Mouse (Mus musculus) bone marrow macrophage, adult 2 months (primary cell): ENCODE data around the gene Gsta4. TPM values are rescaled to one million over a fixed set of nuclear protein-coding genes. Genes with fewer than 3 reads are reported as not detected.
A peak's percentile ranks its signal among the peaks of the same experiment; 100 is the strongest.

Experiments used
- H3K27ac ChIP-seq: 2 replicates; pipeline ENCODE4 v1.5.1; 2012; ENCODE audit warnings: low read depth, low read length; ENCODE audit not compliant: insufficient read depth
- H3K4me1 ChIP-seq: 2 replicates; pipeline ENCODE4 v1.6.1; 2012; ENCODE audit warnings: low read length; ENCODE audit not compliant: control insufficient read depth, insufficient read depth
- H3K4me3 ChIP-seq: 2 replicates; pipeline ENCODE4 v1.5.1; 2012; ENCODE audit warnings: mild to moderate bottlenecking, low read length, moderate library complexity; ENCODE audit not compliant: insufficient read depth
- CTCF ChIP-seq: IDR thresholded peaks from 2 replicates; pipeline ENCODE4 v1.5.1; 2012; ENCODE audit warnings: low read depth, mild to moderate bottlenecking, low read length, moderate library complexity
- POLR2A ChIP-seq: IDR thresholded peaks from 2 replicates; pipeline ENCODE4 v1.6.1; 2012; ENCODE audit warnings: mild to moderate bottlenecking, low read depth, low read length, borderline replicate concordance
- polyA plus RNA-seq: library from polyadenylated mRNA; stranded (reverse); fragments of >200 nt; gene quantifications from 2 replicates; pipeline ENCODE4 v1.2.4, GENCODE M21; 2012; ENCODE audit not compliant: missing spikeins, insufficient read depth, insufficient read length

Gsta4 gene
- polyA plus RNA-seq, 1 experiment, result not detected

DNA sequence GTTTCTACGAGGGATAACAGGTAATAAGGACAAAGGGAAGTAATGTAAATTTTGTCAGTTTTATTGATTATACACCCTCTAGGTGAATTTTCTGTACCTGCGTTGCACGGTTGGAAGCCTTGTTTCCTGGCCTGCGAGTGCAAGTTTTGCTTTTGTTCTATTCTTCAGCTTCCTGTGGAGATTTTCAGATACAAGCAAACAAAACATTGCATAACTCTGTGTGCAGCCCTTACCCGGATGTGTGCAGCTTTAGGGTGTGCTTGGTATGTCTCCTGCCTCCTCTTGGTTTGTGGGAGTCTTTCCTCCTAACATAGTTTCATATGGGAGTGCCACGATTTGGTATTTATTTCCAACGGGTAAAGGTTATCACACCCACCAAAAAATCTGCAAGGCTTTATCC lies 5.7 kb upstream of the Gsta4 start:
- peaks cover 9% of the 10 kb centered on the region for H3K4me1 ChIP-seq
- TF ChIP-seq POLR2A (no peak), CTCF (no peak)
- H3K27ac ChIP-seq, result peak overlapping the region; percentile 82
- peak overlapping the region; percentile 76 for H3K4me3 ChIP-seq

DNA sequence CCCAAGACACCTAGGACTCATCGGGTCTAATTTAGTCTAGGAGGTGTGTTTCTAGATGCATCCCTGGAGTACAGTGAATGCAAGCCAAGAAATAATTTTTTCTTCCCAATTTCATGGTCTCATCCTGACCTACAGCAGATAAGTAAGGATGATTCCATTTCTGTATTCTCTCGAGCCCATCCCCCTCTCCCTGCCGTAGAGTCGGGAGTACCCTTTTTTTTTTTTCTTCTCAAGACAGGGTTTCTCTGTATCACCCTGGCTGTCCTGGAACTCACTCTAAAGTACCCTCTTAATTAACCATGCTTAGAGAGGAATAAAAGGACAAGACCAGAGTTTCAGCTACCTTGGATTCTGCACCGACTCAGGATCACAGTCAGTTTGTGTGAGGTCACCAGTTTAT lies 4.4 kb upstream of the Gsta4 start:
- H3K4me3 ChIP-seq, result no peak overlapping the region
- peaks cover 9% of the 10 kb centered on the region for H3K4me1 ChIP-seq
- TF ChIP-seq POLR2A (no peak), CTCF (no peak)
- no peak overlapping the region for H3K27ac ChIP-seq

DNA sequence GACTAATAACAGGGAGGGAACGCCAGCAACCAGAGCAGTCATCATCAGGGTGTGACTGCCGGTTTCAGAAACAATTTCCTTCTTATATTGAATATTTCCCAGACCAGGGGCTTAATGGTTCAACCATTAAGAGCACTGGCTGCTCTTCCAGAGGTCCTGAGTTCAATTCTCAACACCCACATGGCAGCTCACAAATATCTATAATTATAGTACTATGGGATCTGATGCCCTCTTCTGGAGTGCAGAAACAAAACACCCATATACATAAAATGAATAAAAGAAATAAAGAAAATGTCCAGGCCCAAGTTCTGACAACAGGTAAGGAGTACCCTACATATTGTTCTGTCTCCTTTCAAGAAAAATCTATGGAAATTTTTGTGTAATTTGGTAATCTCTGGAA lies 3.5 kb upstream of the Gsta4 start:
- TF ChIP-seq CTCF (no peak), POLR2A (no peak)
- H3K27ac ChIP-seq, result no peak overlapping the region
- H3K4me3 ChIP-seq, result no peak overlapping the region
- peaks cover 9% of the 10 kb centered on the region for H3K4me1 ChIP-seq

DNA sequence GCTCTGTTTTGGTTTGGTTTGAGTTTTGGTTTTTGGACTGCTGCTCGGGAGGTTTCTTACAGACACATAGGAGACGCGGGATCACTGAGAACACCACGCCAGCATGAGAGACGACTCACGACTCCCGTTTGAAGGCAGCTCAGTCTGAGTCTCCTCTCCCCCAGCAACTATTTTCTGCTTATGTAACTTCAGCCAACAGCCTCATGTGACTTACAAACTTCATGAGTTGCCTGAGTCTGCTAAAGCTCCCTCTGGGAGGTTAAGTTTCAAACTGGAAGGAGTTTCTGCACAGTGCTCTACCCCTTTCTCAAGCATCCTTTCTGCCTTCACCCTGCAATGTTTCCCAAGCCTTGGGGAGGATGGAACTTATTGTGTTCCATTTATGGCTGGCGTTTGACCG lies 3.1 kb downstream of the Gsta4 start:
- no peak overlapping the region for H3K4me3 ChIP-seq
- no peak for TF ChIP-seq POLR2A
- no peak for TF ChIP-seq CTCF
- no peaks in the 10 kb centered on the region for H3K4me1 ChIP-seq
- H3K27ac ChIP-seq, result no peak overlapping the region

DNA sequence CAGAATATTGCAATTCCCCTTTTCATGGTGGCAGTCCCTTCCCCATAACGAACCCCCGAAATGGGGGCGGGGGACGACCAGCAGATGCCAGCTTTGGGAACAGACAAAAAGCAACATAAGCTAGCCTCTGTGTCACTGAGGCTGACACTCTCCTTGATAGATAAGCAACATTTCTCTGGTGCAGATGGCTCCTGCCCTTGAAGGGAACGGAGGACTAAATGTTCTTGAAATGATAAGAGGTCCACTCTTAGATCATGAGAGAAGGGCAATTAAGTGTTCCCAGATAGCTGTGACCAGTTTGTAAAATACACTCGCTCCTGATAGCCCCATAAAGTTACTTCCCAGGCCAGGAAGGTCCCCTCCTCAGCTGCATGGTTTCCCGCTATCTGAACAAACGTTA lies 6.3 kb downstream of the Gsta4 start:
- no peak for TF ChIP-seq CTCF
- TF ChIP-seq POLR2A, result no peak
- Histone ChIP-seq H3K4me1 (no peaks in the 10 kb centered on the region), H3K4me3 (no peak overlapping the region), H3K27ac (no peak overlapping the region)

DNA sequence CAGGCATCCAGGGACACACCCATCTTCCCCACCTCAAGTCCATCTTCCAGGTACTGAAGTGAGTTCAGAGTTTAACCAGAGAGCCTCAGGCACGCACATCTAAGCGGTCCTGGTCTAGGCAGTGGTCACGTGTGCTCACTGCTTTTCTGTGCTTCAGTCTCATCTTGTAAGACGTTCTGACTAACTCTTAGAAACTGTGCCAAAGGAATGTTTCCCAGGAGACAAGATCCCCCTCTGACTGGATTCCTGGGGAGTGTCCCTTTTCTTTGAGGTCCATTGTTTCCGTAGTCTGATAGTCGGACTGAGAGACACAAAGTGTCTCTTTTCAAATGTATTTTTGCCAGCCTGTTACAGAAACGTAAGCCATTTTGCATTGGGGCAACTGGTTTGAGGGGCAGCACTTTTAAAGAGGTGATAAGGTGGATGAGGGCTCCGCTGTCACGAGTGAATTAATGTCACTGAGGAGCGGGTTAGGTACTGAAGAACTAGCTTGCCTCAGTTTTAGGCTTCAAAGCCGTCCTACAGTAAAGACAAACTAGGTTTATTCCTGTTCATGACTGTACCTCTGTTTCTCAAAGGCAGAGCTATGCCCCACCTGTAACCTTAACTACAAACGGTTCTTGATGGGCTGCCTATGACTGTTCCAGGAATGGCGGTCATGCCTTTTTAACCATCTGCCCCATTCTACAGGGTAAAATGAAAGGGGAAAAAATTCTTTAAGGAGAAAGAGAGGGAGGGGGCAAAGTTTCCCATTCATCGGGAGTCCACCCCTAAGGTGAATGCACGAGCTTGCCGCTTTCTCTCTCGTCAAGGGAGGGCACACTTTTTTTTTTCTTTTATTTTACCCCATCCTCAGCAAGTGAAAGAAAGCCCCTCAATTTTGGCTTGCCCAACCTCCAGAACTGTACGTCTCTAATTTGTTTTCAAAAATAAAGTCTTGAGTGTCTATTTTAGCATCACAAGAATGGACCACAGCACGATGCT lies 8.4 kb downstream of the Gsta4 start:
- Histone ChIP-seq H3K27ac (no peak overlapping the region), H3K4me3 (no peak overlapping the region), H3K4me1 (no peaks in the 10 kb centered on the region)
- TF ChIP-seq POLR2A (no peak), CTCF (no peak)

DNA sequence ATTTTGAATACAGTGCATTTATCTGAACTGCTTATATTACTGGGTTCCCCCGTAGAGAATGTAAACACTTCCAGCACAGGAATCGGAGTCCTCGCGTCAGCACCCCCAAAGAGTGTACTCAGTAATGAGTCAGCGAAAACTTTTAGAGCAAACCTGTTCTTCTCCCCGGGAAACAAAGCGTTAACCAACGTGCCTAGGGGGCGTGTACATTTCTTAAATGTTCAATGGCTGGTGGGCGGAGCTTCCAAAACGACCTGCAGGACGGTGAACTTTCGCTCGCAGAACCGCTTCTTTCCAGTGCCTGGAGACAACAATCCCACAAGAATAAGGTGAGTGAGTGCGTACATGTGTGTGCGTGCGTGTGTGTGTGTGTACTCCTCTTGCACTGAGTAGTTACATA lies 9.2 kb downstream of the Gsta4 start:
- peak overlapping the region; percentile 27 for H3K4me3 ChIP-seq
- H3K27ac ChIP-seq, result no peak overlapping the region
- no peaks in the 10 kb centered on the region for H3K4me1 ChIP-seq
- TF ChIP-seq CTCF (no peak), POLR2A (no peak)

DNA sequence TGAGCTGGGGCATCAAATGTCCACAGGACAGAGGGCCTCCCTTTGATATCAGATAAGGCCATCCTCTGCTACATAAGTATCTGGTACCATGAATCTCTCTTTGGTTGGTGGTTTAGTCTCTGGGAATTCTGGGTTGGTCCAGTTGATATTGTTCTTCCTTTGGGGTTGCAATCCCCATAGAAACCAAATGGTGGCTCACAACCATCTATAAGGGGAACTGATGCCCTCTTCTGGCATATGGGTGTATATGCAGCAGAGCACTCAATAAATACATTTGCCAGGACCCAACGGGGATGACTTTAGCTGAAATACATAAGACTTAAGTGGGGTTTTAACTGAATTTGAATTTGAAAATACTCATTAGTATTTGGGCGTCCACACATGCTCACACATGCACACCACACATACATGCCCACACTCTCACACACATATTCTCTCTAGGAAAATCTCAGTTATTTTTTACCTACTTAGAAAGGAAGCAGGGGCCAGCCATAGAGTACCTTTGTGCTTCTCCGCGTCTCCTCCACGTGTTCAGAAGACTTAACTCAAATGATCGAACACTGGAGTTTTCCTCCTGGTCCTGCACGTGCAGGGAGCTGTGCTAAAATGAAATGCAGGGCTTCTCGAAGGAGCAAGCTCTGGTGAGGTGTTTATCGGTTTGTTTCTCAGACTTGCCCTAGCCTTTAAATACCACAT lies 11.5 kb downstream of the Gsta4 start:
- H3K27ac ChIP-seq, result no peak overlapping the region
- H3K4me1 ChIP-seq, result no peaks in the 10 kb centered on the region
- H3K4me3 ChIP-seq, result no peak overlapping the region
- TF ChIP-seq POLR2A (no peak), CTCF (no peak)

DNA sequence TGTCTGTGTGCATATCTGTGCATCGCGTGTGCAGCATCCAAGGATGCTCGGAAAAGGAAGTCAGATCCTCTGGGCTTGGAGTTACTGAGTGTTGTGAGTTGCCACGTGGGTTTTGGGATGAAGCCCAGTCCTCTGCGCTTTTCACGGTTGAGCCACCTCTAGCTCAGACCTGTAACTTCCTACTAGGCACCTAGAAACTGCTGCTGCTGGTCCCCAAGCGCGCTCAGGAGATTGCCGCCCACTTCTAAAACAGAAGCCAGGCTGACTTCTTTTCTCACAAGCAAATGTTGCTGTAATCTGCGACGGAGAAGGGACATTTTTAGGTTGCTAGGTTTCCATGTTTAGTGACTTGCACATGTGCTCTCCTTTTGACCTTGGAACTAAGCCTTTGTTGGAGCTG lies 12.5 kb downstream of the Gsta4 start:
- no peak for TF ChIP-seq CTCF
- TF ChIP-seq POLR2A, result no peak
- Histone ChIP-seq H3K4me1 (no peaks in the 10 kb centered on the region), H3K4me3 (no peak overlapping the region), H3K27ac (no peak overlapping the region)

DNA sequence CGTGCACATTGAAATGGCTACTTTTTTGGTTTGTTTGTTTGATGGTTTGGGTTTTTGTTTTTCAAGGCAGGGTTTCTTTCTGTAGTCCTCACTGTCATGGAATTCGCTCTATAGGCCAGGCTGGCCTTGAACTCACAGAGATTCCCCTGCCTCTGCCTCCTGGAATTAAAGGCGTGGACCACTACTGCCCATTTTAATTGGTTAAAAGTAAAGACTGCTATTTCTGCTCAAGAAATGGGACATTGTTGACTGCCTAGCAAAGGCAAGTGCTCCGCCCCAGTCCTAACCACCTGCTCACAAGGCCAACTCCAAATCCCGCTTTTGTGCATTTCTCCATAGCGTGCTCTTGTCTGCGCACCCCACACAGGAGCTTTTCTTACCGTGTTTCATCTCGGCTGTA lies 15.2 kb downstream of the Gsta4 start:
- Histone ChIP-seq H3K4me1 (no peaks in the 10 kb centered on the region), H3K27ac (no peak overlapping the region), H3K4me3 (no peak overlapping the region)
- TF ChIP-seq CTCF (no peak), POLR2A (no peak)
